Mouse (Mus musculus) bone marrow macrophage, adult 2 months (primary cell): Measurements from ENCODE around the gene Gria4.

ENCODE experiments used
- CTCF ChIP-seq: IDR thresholded peaks from 2 replicates; pipeline ENCODE4 v1.5.1; 2012; ENCODE audit warnings: low read depth, mild to moderate bottlenecking, low read length, moderate library complexity
- POLR2A ChIP-seq: IDR thresholded peaks from 2 replicates; pipeline ENCODE4 v1.6.1; 2012; ENCODE audit warnings: mild to moderate bottlenecking, low read depth, low read length, borderline replicate concordance

DNA sequence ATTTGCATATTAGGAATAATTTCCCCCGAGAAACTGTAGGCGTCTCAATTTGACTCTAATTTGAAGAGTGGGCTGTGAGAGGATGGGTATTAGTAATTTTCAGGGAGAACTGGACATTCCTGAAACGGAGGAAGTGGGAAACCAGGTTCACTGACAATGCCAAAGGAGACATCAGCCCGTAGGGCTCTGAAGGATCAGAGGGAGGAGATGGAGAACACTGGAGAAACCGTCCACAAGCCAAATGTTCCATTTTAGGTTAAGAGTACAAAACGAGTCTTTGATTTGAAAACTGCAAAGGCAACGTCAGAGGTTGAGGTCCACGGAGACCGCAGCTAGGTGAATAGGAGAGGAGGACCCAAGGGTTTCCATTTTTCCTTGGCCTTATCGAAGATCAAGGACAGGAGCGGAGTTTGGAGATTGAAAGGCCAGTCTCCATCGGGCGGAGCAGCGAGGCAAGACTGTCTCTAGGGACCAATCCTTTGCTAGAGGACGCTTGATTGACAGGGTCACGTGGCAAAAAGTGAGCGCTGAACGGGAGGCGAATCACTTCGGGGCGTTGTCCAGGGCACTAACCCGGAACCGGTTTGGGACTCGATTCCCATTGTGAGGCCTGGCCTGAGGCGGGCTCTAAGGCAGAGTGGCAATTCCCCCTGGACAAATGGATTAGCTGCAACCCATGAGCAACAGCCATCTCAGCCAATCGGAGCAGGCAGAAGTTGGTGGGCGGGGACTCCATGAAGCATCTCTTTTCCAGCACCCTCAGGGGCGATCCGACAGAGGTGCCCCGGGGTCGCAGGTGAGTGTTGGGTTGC lies 420.0 kb downstream of the Gria4 start, which contains the start of gene Msantd4:
- TF ChIP-seq CTCF, result no peak
- no peak for TF ChIP-seq POLR2A
